Comparison of ENCODE assay signal across 8 mouse cellular contexts in the genomic region with DNA sequence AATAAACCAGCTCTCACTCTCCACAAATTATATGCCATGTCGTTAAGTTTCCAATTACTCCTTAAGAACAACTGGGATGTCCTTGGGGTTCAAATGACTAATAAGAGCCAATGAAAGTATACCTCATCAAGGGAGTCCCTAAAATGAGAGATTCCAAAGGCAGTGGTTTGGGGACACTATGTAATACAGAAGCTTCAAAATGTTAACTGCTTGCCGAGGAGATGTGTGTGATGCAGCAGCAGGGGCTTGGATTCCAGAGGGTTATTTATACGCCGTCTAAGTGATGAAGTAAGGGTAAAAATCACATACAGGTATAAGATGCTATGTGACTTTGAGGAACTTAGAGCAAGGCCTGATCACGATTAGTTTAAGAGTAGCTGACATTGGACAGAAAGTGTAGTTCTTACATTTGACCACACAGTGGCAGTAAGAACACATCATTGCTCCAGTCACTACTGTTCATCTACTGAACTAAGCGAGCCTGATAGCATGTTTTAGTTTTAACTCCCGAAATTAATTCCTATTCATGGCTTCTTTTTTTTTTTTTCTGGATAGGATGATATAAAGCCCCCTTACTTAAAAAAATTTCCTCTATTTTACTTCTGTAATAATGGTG. TPM values are rescaled to one million over a fixed set of nuclear protein-coding genes. Genes with fewer than 3 reads are reported as not detected.
A peak's percentile ranks its signal among the peaks of the same experiment; 100 is the strongest.
DNase-seq lines count a peak whose midpoint lies in the region; ATAC-seq and TF ChIP-seq lines count a peak whose summit lies in the region.

No protein-coding gene starts in this region.

- no peak overlapping the region for H3K9ac ChIP-seq in liver, embryonic 12.5 days

- H3K4me3 ChIP-seq in layer of hippocampus, adult 2 months = no peak overlapping the region
- no peak overlapping the region for H3K4me3 ChIP-seq in E14TG2a.4 (replicated peaks; ENCODE audit: low read length)
- H3K4me3 ChIP-seq in liver, embryonic 12.5 days = no peak overlapping the region

- peak; percentile 94 for TF ChIP-seq CTCF in layer of hippocampus, adult 2 months (conservative IDR thresholded peaks at IDR 0.05)
- peak; percentile 54 for TF ChIP-seq CTCF in E14TG2a.4 (conservative IDR thresholded peaks at IDR 0.05; ENCODE audit: low read length)

- H3K9me3 ChIP-seq in E14TG2a.4 (ENCODE audit: low read length) = peaks cover 10% of the 10 kb centered on the region
- H3K9me3 ChIP-seq in liver, embryonic 12.5 days (replicated peaks) = no peaks in the 10 kb centered on the region

- peak; percentile 36 to 59 for DNase-seq in layer of hippocampus, adult 2 months (ENCODE audit: low spot score in 2 of 2)
- DNase-seq in layer of hippocampus, postnatal 25 days (ENCODE audit: extremely low spot score in 1 of 2, low spot score in 1 of 2) = no peak
- DNase-seq in c-Kit-negative CD71-positive TER-119-positive erythroid progenitor cells, embryonic 14.5 days (ENCODE audit: low read depth, low spot score) = peak; percentile 1
- DNase-seq in heart, postnatal 4 days = peak; percentile 29
- DNase-seq in splenic B cell, adult 2 months (ENCODE audit: low read depth, low spot score) = peak; percentile 85
- DNase-seq in ovary, postnatal 36 days (ENCODE audit: low spot score) = no peak

- H3K36me3 ChIP-seq in E14TG2a.4 (ENCODE audit: insufficient read depth, low read length) = peaks cover 61% of the 10 kb centered on the region
- H3K36me3 ChIP-seq in liver, embryonic 12.5 days = no peaks in the 10 kb centered on the region
- peaks cover 6% of the 10 kb centered on the region; the same call in 1 of the 2 replicates for H3K36me3 ChIP-seq in splenic B cell, adult 2 months (ENCODE audit: control insufficient read depth, insufficient read depth, low read length, poor library complexity, severe bottlenecking)

- H3K27me3 ChIP-seq in E14TG2a.4 (ENCODE audit: insufficient read depth, low read length) = no peaks in the 10 kb centered on the region
- H3K27me3 ChIP-seq in liver, embryonic 12.5 days (replicated peaks) = no peaks in the 10 kb centered on the region
- H3K27me3 ChIP-seq in splenic B cell, adult 2 months (ENCODE audit: control insufficient read depth, insufficient read depth, low read length, poor library complexity, severe bottlenecking) = no peaks in the 10 kb centered on the region

- ATAC-seq in liver, embryonic 12.5 days = peak; percentile 61; the same call in 1 of the 2 replicates

- WGBS in liver, embryonic 12.5 days (ENCODE audit: insufficient replicate concordance) = 50% methylated on average over 7 of the region's 7 CpGs

- H3K4me2 ChIP-seq in liver, embryonic 12.5 days = no peak overlapping the region

- no peaks in the 10 kb centered on the region for H3K4me1 ChIP-seq in E14TG2a.4 (replicated peaks; ENCODE audit: low read depth, low read length)
- no peaks in the 10 kb centered on the region for H3K4me1 ChIP-seq in liver, embryonic 12.5 days

- H3K27ac ChIP-seq in layer of hippocampus, adult 2 months = no peak overlapping the region
- H3K27ac ChIP-seq in liver, embryonic 12.5 days = no peak overlapping the region

RNA-seq across cellular contexts. Expression of a gene that starts 34.6 kb away (rescaled TPM):
- total RNA-seq in layer of hippocampus, adult 2 months (2021) = not detected
- total RNA-seq in layer of hippocampus, postnatal 25 days (2021) = not detected
- total RNA-seq in heart, postnatal 4 days (2021) = not detected
- polyA plus RNA-seq in liver, embryonic 12.5 days (2016; fragmentation: Nextera tagmentation; extraction: Ambion mirVana) = 0.04 and 0.35 TPM in 2 replicates

Comparison
In these comparisons a context has a peak if more than half of its experiments do, and no peak if none do; other contexts are left out.
1. DNase-seq: peak in layer of hippocampus, adult 2 months (2 of 2), c-Kit-negative CD71-positive TER-119-positive erythroid progenitor cells, embryonic 14.5 days (single experiment), heart, postnatal 4 days (single experiment) and splenic B cell, adult 2 months (single experiment); none in layer of hippocampus, postnatal 25 days (0 of 2) and ovary, postnatal 36 days (single experiment).